Mouse (Mus musculus) heart, embryonic 13.5 days (tissue): ENCODE results near the gene Rhoj. TPM values are rescaled to one million over a fixed set of nuclear protein-coding genes. Genes with fewer than 3 reads are reported as not detected.

Source experiments
- ATAC-seq: fragments of 200-750 bp; cut with Nextera tagmentation; 2 replicates; pipeline ENCODE4 v1.8.0; 2017; ENCODE audit warnings: moderate TSS enrichment; ENCODE audit not compliant: insufficient number of reproducible peaks, low FRiP score, low TSS enrichment; ENCODE audit errors: extremely low read depth
- H3K27ac ChIP-seq: fragments of 300-500 bp; sonication (generic); replicated peaks from 2 replicates; pipeline ENCODE4 v1.5.1; 2015; ENCODE audit warnings: moderate library complexity, mild to moderate bottlenecking, inconsistent platforms
- H3K27me3 ChIP-seq: fragments of 300-500 bp; sonication (generic); replicated peaks from 2 replicates; pipeline ENCODE4 v1.6.1; 2015; ENCODE audit warnings: mild to moderate bottlenecking, inconsistent platforms
- H3K36me3 ChIP-seq: fragments of 300-500 bp; sonication (generic); 2 replicates; pipeline ENCODE4 v1.6.1; 2015; ENCODE audit warnings: mild to moderate bottlenecking, inconsistent platforms
- H3K4me1 ChIP-seq: fragments of 300-500 bp; sonication (generic); 2 replicates; pipeline ENCODE4 v1.6.1; 2015; ENCODE audit warnings: inconsistent platforms
- H3K4me2 ChIP-seq: fragments of 300-500 bp; sonication (generic); 2 replicates; pipeline ENCODE4 v1.6.1; 2015; ENCODE audit warnings: inconsistent platforms, mild to moderate bottlenecking, moderate library complexity
- H3K4me3 ChIP-seq: fragments of 300-500 bp; sonication (generic); 2 replicates; pipeline ENCODE4 v1.5.1; 2015; ENCODE audit warnings: moderate library complexity, mild to moderate bottlenecking, inconsistent platforms
- H3K9ac ChIP-seq: fragments of 300-500 bp; sonication (generic); 2 replicates; pipeline ENCODE4 v1.6.1; 2015; ENCODE audit warnings: inconsistent platforms, mild to moderate bottlenecking, moderate library complexity
- H3K9me3 ChIP-seq: fragments of 300-500 bp; sonication (generic); 2 replicates; pipeline ENCODE4 v1.6.1; 2016; ENCODE audit warnings: inconsistent platforms
- WGBS: fragments of 180-500 bp; shearing (Covaris S2); methylation state at CpG from one replicate; pipeline ENCODE4 v1.1.7; 2015; ENCODE audit warnings: mixed read lengths; 5-methylcytosine and 5-hydroxymethylcytosine counted together
- polyA plus RNA-seq: library from polyadenylated mRNA; unstranded; fragments of >200 nt; fragmentation: Nextera tagmentation; extraction: Ambion mirVana; gene quantifications from 2 replicates; pipeline ENCODE4 v1.2.1, GENCODE M21; 2015

Rhoj gene
- 41.5 and 43.0 TPM in 2 replicates for polyA plus RNA-seq

- Histone ChIP-seq H3K27me3 (peaks cover 65% of the 10 kb centered on the region), H3K4me3 (peak within 1 kb of the TSS; percentile 63), H3K9me3 (no peaks in the 10 kb centered on the region), H3K4me2 (peak within 1 kb of the TSS; percentile 86), H3K36me3 (no peaks in the 10 kb centered on the region), H3K27ac (peak within 1 kb of the TSS; percentile 95), H3K4me1 (peaks cover 13% of the 10 kb centered on the region), H3K9ac (peak within 1 kb of the TSS; percentile 84)
- WGBS = under 1% methylated on average over 34 of the region's 34 CpGs
- peak; percentile 65; the same call in 1 of the 2 replicates for ATAC-seq
Measured at GRCm38 (mm10) chr12:75307961-75308951, at the start of gene Rhoj. Gene Rhoj, plus strand, starts transcription at chr12:75308322.

DNA sequence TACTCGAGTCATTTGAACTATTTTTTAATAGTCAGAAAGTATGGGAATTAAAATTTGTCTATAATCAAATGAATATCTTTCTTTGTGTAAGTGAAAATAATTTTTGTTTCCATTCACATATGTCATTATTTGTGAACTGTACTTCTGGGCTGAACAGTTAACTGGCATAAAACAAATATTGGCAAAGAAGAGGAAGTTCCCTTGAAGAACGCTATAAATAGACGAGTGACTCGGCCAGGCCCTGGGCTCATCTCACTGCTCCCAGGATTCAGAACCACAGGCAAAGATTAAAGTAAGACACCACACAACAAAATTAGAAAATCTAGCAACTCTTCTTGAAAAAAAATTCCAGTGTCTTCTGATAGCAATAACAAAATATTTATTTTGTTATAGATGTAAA lies 36.4 kb upstream of the Rhoj start:
- no peak for ATAC-seq
- no peak overlapping the region for H3K9ac ChIP-seq
- 0 out of 2 replicates have a peak, but pooled peaks cover 3% of the 10 kb centered on the region for H3K4me1 ChIP-seq
- H3K4me3 ChIP-seq = no peak overlapping the region
- no peak overlapping the region for H3K4me2 ChIP-seq
- H3K9me3 ChIP-seq = no peaks in the 10 kb centered on the region
- H3K27ac ChIP-seq = no peak overlapping the region
- H3K27me3 ChIP-seq = peaks cover under 1% of the 10 kb centered on the region; the same call in 1 of the 2 replicates
- no peaks in the 10 kb centered on the region for H3K36me3 ChIP-seq
- 35% methylated on average over 4 of the region's 4 CpGs for WGBS

- Histone ChIP-seq H3K9me3 (no peaks in the 10 kb centered on the region), H3K4me2 (no peak overlapping the region), H3K27ac (no peak overlapping the region), H3K4me1 (0 out of 2 replicates have a peak, but pooled peaks cover 3% of the 10 kb centered on the region), H3K27me3 (peaks cover 12% of the 10 kb centered on the region; the same call in 1 of the 2 replicates), H3K36me3 (no peaks in the 10 kb centered on the region), H3K9ac (no peak overlapping the region), H3K4me3 (no peak overlapping the region)
- no peak for ATAC-seq
- 21% methylated on average over 2 of the region's 2 CpGs for WGBS
Measured at GRCm38 (mm10) chr12:75275730-75276129, 32.4 kb upstream of the Rhoj start.

DNA sequence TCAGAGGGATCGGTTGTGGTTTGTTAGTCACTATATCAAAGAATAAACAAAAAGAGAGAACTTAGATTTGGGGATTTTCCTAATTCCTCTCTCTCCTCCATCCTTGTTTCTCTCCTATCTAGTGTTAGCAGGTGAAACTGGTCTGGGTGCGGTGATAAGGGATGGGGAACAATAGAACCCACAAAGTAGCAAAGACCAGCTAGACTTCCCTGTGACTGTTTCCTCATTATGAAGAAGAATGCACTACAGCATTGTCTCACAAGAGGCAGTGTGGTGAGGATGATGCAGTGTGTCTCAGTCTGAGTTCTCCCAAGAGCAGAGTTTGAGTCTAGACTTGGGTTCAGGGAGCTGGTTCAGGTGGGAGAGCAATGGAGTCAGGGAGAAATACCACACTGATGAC lies 30.7 kb upstream of the Rhoj start:
- 78% methylated on average over 2 of the region's 2 CpGs for WGBS
- no peaks in the 10 kb centered on the region for H3K36me3 ChIP-seq
- peaks cover 23% of the 10 kb centered on the region for H3K27me3 ChIP-seq
- H3K9me3 ChIP-seq = no peaks in the 10 kb centered on the region
- H3K4me2 ChIP-seq = no peak overlapping the region
- H3K27ac ChIP-seq = no peak overlapping the region
- no peak overlapping the region for H3K4me3 ChIP-seq
- 0 out of 2 replicates have a peak, but pooled peaks cover 3% of the 10 kb centered on the region for H3K4me1 ChIP-seq
- H3K9ac ChIP-seq = no peak overlapping the region
- no peak for ATAC-seq

GRCm38 (mm10) chr12:75280502-75280901 lies 27.6 kb upstream of the Rhoj start:
- no peak overlapping the region for H3K27ac ChIP-seq
- H3K4me2 ChIP-seq = no peak overlapping the region
- H3K36me3 ChIP-seq = no peaks in the 10 kb centered on the region
- peaks cover 9% of the 10 kb centered on the region for H3K4me1 ChIP-seq
- no peak overlapping the region for H3K4me3 ChIP-seq
- WGBS = 56% methylated on average over 7 of the region's 7 CpGs
- H3K9ac ChIP-seq = no peak overlapping the region
- H3K9me3 ChIP-seq = no peaks in the 10 kb centered on the region
- ATAC-seq = no peak
- H3K27me3 ChIP-seq = peaks cover 39% of the 10 kb centered on the region

DNA sequence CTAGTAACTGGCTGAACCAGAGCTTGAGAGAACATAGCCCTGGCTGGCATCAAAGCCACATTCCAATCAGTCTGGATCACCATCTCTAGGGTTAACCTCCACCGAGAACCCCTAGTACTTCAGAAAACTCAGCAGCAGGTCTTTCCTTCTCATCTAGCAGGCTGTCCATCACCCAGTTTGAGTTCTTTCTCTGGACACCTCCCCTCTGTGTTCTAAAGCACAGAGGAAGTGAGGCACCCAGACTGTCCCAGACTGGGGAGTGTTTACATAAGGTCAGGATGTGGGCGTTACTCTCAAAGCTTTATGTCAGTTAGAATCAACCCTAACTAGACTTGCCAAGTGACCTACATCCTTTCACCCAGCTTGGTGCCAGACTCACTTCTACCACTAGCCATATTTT lies 24.9 kb upstream of the Rhoj start:
- Histone ChIP-seq H3K27me3 (peaks cover 54% of the 10 kb centered on the region), H3K4me2 (no peak overlapping the region), H3K9me3 (no peaks in the 10 kb centered on the region), H3K27ac (no peak overlapping the region), H3K4me1 (peaks cover 12% of the 10 kb centered on the region), H3K4me3 (no peak overlapping the region), H3K36me3 (no peaks in the 10 kb centered on the region), H3K9ac (no peak overlapping the region)
- ATAC-seq = no peak
- 18% methylated on average over 2 of the region's 2 CpGs for WGBS

DNA sequence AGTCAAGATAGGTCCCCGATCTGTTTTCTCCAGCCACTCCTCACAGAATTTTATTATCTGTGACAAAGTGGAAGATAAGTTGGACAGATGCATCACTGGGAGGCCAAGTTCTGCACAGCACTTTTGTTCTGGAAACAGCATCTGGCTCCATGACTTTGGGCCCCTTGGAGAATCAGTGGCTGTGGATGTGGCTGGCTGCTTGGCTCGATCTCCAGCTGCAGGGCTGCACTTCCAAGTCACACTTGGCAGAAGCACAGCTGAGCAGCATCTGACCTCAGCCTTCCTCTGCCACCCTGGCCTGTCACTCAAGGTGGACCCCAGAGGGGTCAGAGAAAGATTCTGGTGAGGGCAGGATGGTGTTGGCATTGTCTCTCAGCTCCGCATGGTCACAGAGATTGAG lies 22.0 kb upstream of the Rhoj start:
- Histone ChIP-seq H3K4me1 (peaks cover 12% of the 10 kb centered on the region), H3K4me2 (no peak overlapping the region), H3K4me3 (no peak overlapping the region), H3K27me3 (peaks cover 62% of the 10 kb centered on the region), H3K27ac (no peak overlapping the region; the same call in 1 of the 2 replicates), H3K9me3 (no peaks in the 10 kb centered on the region), H3K9ac (no peak overlapping the region), H3K36me3 (no peaks in the 10 kb centered on the region)
- 37% methylated on average over 3 of the region's 3 CpGs for WGBS
- ATAC-seq = no peak

- Histone ChIP-seq H3K36me3 (no peaks in the 10 kb centered on the region), H3K4me1 (peaks cover 6% of the 10 kb centered on the region; the same call in 1 of the 2 replicates), H3K27me3 (peaks cover 73% of the 10 kb centered on the region), H3K4me3 (no peak overlapping the region), H3K9me3 (no peaks in the 10 kb centered on the region), H3K9ac (no peak overlapping the region), H3K27ac (no peak overlapping the region), H3K4me2 (no peak overlapping the region)
- WGBS = 48% methylated on average over 2 of the region's 2 CpGs
- no peak for ATAC-seq
Measured at GRCm38 (mm10) chr12:75290524-75290923, 17.6 kb upstream of the Rhoj start.

DNA sequence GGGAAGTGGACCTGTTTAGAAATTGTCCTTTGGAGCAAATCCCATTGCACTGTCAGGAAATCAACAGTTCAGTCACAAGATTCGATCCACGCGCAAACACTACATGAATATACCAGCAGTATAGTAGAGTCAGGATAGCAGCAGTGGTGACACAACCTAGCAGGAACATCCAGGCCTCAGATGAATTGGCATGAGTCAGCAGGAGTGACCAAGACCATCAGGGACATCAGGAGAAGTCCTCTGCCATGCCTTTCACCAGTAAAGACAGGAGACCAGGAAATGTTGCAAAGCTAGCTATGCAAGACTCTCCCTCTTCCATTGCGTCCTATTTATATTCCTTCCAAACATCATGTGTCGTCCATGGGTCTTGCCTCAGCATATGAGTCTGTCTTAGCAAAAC lies 16.6 kb upstream of the Rhoj start:
- Histone ChIP-seq H3K4me2 (no peak overlapping the region), H3K9ac (no peak overlapping the region), H3K4me3 (no peak overlapping the region), H3K36me3 (no peaks in the 10 kb centered on the region), H3K27me3 (peaks cover 69% of the 10 kb centered on the region), H3K4me1 (peaks cover 6% of the 10 kb centered on the region; the same call in 1 of the 2 replicates), H3K9me3 (no peaks in the 10 kb centered on the region), H3K27ac (no peak overlapping the region)
- WGBS = 86% methylated on average over 5 of the region's 5 CpGs
- no peak for ATAC-seq

DNA sequence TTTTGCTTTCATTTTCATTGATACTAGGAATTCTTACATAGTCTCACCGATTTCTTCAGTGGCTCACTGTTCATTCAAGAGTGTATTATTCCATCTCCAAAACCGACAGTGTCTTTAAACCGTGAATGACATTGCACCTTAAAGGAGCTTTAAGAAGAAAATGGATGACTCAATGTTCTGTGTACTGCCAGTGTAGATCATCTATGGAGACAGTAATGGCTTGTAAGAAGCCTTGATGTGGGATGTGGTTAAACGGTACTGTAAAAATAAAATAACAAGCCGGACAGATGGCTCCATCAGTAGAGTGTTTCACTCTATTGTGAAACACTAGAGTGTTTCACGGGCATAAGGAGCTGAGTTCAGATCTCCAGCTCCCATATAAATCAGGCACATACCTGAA lies 15.2 kb upstream of the Rhoj start:
- no peak for ATAC-seq
- H3K27ac ChIP-seq = no peak overlapping the region
- peaks cover 70% of the 10 kb centered on the region for H3K27me3 ChIP-seq
- WGBS = 81% methylated on average over 6 of the region's 6 CpGs
- H3K4me1 ChIP-seq = peaks cover 6% of the 10 kb centered on the region; the same call in 1 of the 2 replicates
- no peak overlapping the region for H3K9ac ChIP-seq
- no peak overlapping the region for H3K4me3 ChIP-seq
- H3K9me3 ChIP-seq = no peaks in the 10 kb centered on the region
- no peaks in the 10 kb centered on the region for H3K36me3 ChIP-seq
- no peak overlapping the region for H3K4me2 ChIP-seq

GRCm38 (mm10) chr12:75299865-75300264 lies 8.3 kb upstream of the Rhoj start:
- ATAC-seq = no peak
- WGBS = 19% methylated on average over 1 of the region's 1 CpGs
- H3K9me3 ChIP-seq = no peaks in the 10 kb centered on the region
- no peak overlapping the region for H3K4me3 ChIP-seq
- H3K4me2 ChIP-seq = no peak overlapping the region
- no peak overlapping the region for H3K27ac ChIP-seq
- no peaks in the 10 kb centered on the region for H3K36me3 ChIP-seq
- no peak overlapping the region for H3K9ac ChIP-seq
- peaks cover 89% of the 10 kb centered on the region for H3K27me3 ChIP-seq
- peaks cover 6% of the 10 kb centered on the region; the same call in 1 of the 2 replicates for H3K4me1 ChIP-seq
